Mouse (Mus musculus): ENCODE measurements around the gene Csnk1g1. TPM values are rescaled to one million over a fixed set of nuclear protein-coding genes. Genes with fewer than 3 reads are reported as not detected.

The Csnk1g1 gene
- polyA plus RNA-seq, 1 experiment = 26.9 TPM

GRCm38 (mm10) chr9:65913976-65914375 is 5.3 kb downstream of the Csnk1g1 start:
- peak; percentile 6 for DNase-seq (ENCODE audit: low read depth)

GRCm38 (mm10) chr9:65917015-65917414 is 8.3 kb downstream of the Csnk1g1 start:
- TF ChIP-seq CTCF (IDR thresholded peaks at IDR 0.05; ENCODE audit: borderline replicate concordance, extremely low read depth, insufficient read depth, insufficient read length) (no peak), POLR2A (IDR thresholded peaks at IDR 0.05; ENCODE audit: borderline replicate concordance, extremely low read depth, insufficient read depth, insufficient read length, poor library complexity, severe bottlenecking) (no peak)

More at GRCm38 (mm10) chr9:65913976-65914375, 5.3 kb downstream of the Csnk1g1 start:
- TF ChIP-seq POLR2A (IDR thresholded peaks at IDR 0.05; ENCODE audit: borderline replicate concordance, extremely low read depth, insufficient read depth, insufficient read length, poor library complexity, severe bottlenecking) = no peak
- no peak for TF ChIP-seq CTCF (IDR thresholded peaks at IDR 0.05; ENCODE audit: borderline replicate concordance, extremely low read depth, insufficient read depth, insufficient read length)

GRCm38 (mm10) chr9:65928456-65928855 is 19.7 kb downstream of the Csnk1g1 start:
- TF ChIP-seq POLR2A (IDR thresholded peaks at IDR 0.05; ENCODE audit: borderline replicate concordance, extremely low read depth, insufficient read depth, insufficient read length, poor library complexity, severe bottlenecking) (no peak), CTCF (IDR thresholded peaks at IDR 0.05; ENCODE audit: borderline replicate concordance, extremely low read depth, insufficient read depth, insufficient read length) (no peak)

More at GRCm38 (mm10) chr9:65917015-65917414, 8.3 kb downstream of the Csnk1g1 start:
- no peak for DNase-seq (ENCODE audit: low read depth)

GRCm38 (mm10) chr9:65929826-65930225 is 21.1 kb downstream of the Csnk1g1 start:
- DNase-seq (ENCODE audit: low read depth) = no peak
- TF ChIP-seq POLR2A (IDR thresholded peaks at IDR 0.05; ENCODE audit: borderline replicate concordance, extremely low read depth, insufficient read depth, insufficient read length, poor library complexity, severe bottlenecking) (no peak), CTCF (IDR thresholded peaks at IDR 0.05; ENCODE audit: borderline replicate concordance, extremely low read depth, insufficient read depth, insufficient read length) (no peak)

More at GRCm38 (mm10) chr9:65928456-65928855, 19.7 kb downstream of the Csnk1g1 start:
- DNase-seq (ENCODE audit: low read depth) = no peak

- no peak for DNase-seq (ENCODE audit: low read depth)
- no peak for TF ChIP-seq POLR2A (IDR thresholded peaks at IDR 0.05; ENCODE audit: borderline replicate concordance, extremely low read depth, insufficient read depth, insufficient read length, poor library complexity, severe bottlenecking)
- no peak for TF ChIP-seq CTCF (IDR thresholded peaks at IDR 0.05; ENCODE audit: borderline replicate concordance, extremely low read depth, insufficient read depth, insufficient read length)
Measured at GRCm38 (mm10) chr9:65937566-65937965, 28.8 kb downstream of the Csnk1g1 start.

GRCm38 (mm10) chr9:65951082-65951587 is 42.4 kb downstream of the Csnk1g1 start:
- TF ChIP-seq POLR2A (IDR thresholded peaks at IDR 0.05; ENCODE audit: borderline replicate concordance, extremely low read depth, insufficient read depth, insufficient read length, poor library complexity, severe bottlenecking) = no peak
- no peak for TF ChIP-seq CTCF (IDR thresholded peaks at IDR 0.05; ENCODE audit: borderline replicate concordance, extremely low read depth, insufficient read depth, insufficient read length)
- no peak for DNase-seq (ENCODE audit: low read depth)

- DNase-seq (ENCODE audit: low read depth) = no peak
- TF ChIP-seq POLR2A (IDR thresholded peaks at IDR 0.05; ENCODE audit: borderline replicate concordance, extremely low read depth, insufficient read depth, insufficient read length, poor library complexity, severe bottlenecking) (no peak), CTCF (IDR thresholded peaks at IDR 0.05; ENCODE audit: borderline replicate concordance, extremely low read depth, insufficient read depth, insufficient read length) (no peak)
Measured at GRCm38 (mm10) chr9:65970009-65970408, 61.3 kb downstream of the Csnk1g1 start.

- DNase-seq (ENCODE audit: low read depth) = no peak
- TF ChIP-seq CTCF (IDR thresholded peaks at IDR 0.05; ENCODE audit: borderline replicate concordance, extremely low read depth, insufficient read depth, insufficient read length) (no peak), POLR2A (IDR thresholded peaks at IDR 0.05; ENCODE audit: borderline replicate concordance, extremely low read depth, insufficient read depth, insufficient read length, poor library complexity, severe bottlenecking) (no peak)
Measured at GRCm38 (mm10) chr9:65973206-65973605, 64.5 kb downstream of the Csnk1g1 start.

GRCm38 (mm10) chr9:65975886-65976285 is 67.2 kb downstream of the Csnk1g1 start:
- no peak for TF ChIP-seq CTCF (IDR thresholded peaks at IDR 0.05; ENCODE audit: borderline replicate concordance, extremely low read depth, insufficient read depth, insufficient read length)
- TF ChIP-seq POLR2A (IDR thresholded peaks at IDR 0.05; ENCODE audit: borderline replicate concordance, extremely low read depth, insufficient read depth, insufficient read length, poor library complexity, severe bottlenecking) = no peak

GRCm38 (mm10) chr9:65982841-65983240 is 74.1 kb downstream of the Csnk1g1 start:
- no peak for DNase-seq (ENCODE audit: low read depth)
- TF ChIP-seq POLR2A (IDR thresholded peaks at IDR 0.05; ENCODE audit: borderline replicate concordance, extremely low read depth, insufficient read depth, insufficient read length, poor library complexity, severe bottlenecking) (no peak), CTCF (IDR thresholded peaks at IDR 0.05; ENCODE audit: borderline replicate concordance, extremely low read depth, insufficient read depth, insufficient read length) (no peak)

More at GRCm38 (mm10) chr9:65975886-65976285, 67.2 kb downstream of the Csnk1g1 start:
- peak; percentile 69 for DNase-seq (ENCODE audit: low read depth)

GRCm38 (mm10) chr9:65987021-65987420 is 78.3 kb downstream of the Csnk1g1 start:
- TF ChIP-seq POLR2A (IDR thresholded peaks at IDR 0.05; ENCODE audit: borderline replicate concordance, extremely low read depth, insufficient read depth, insufficient read length, poor library complexity, severe bottlenecking) (no peak), CTCF (IDR thresholded peaks at IDR 0.05; ENCODE audit: borderline replicate concordance, extremely low read depth, insufficient read depth, insufficient read length) (no peak)
- no peak for DNase-seq (ENCODE audit: low read depth)
